Mouse (Mus musculus): ENCODE measurements around the gene Pam16. TPM values are rescaled to one million over a fixed set of nuclear protein-coding genes. Genes with fewer than 3 reads are reported as not detected.
"Not testable (repeated sequence)": the region's sequence is repeated elsewhere in the genome, so short reads cannot be mapped to it uniquely, and the experiment has no call there.

Gene Pam16
- polyA plus RNA-seq, 1 experiment = 40.4 TPM

DNA sequence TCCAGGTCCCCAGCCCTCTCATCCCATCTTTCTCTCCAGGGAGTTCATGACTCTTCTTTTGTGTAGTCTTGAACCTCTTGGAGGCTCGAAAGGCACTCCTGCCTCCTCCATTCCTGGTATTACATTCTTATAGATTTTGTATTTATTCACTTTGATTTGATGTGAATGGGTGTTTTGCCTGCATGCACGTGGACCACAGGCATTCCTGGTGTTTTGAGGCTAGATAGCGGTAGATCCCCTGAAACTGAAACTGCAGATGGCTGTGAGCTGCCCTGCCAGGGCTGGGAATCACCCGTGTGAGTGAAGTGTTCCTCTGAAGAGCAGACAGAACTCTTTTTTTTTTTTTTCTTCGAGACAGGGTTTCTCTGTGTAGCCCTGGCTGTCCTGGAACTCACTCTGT is 40.4 kb downstream of the Pam16 start:
- DNase-seq = no peak
- Histone ChIP-seq H3K4me1 (replicated peaks; ENCODE audit: control insufficient read depth, insufficient read depth, low read length) (peaks cover 22% of the 10 kb centered on the region), H3K4me3 (ENCODE audit: control insufficient read depth, insufficient read depth, low read length) (no peak overlapping the region), H3K27me3 (ENCODE audit: control insufficient read depth, insufficient read depth, low read length) (no peaks in the 10 kb centered on the region), H3K27ac (ENCODE audit: control insufficient read depth, insufficient read depth, low read length) (no peak overlapping the region), H3K36me3 (ENCODE audit: control insufficient read depth, insufficient read depth, low read length) (no peaks in the 10 kb centered on the region)
- TF ChIP-seq POLR2A (IDR thresholded peaks at IDR 0.05; ENCODE audit: control insufficient read depth, extremely low read depth, insufficient read depth, low read length, poor library complexity) (no peak), CTCF (IDR thresholded peaks at IDR 0.05; ENCODE audit: borderline replicate concordance, control insufficient read depth, extremely low read depth, insufficient read depth, low read length, poor library complexity) (no peak)
- 28% methylated on average over 5 of the region's 5 CpGs for WGBS

DNA sequence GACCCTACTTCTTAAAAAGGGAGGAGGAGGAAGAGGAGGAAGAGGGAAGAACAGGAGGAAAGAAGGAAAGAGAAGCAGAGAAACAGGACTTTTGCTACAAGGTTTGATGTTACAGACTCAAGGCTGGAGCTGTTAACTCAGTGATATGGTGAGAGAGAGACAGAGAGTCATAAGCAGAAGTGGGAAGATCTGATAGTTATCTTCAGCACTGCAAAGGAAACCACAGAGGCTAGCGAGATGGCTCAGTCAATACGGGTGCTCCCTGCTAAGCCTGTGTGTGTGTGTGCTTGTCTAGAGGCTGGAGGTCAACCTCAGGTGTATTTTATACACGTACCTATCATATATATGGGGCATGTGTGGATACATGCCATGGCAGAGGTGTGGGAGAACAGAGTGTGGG is 41.0 kb downstream of the Pam16 start:
- Histone ChIP-seq H3K27me3 (ENCODE audit: control insufficient read depth, insufficient read depth, low read length) (no peaks in the 10 kb centered on the region), H3K4me3 (ENCODE audit: control insufficient read depth, insufficient read depth, low read length) (no peak overlapping the region), H3K4me1 (replicated peaks; ENCODE audit: control insufficient read depth, insufficient read depth, low read length) (peaks cover 23% of the 10 kb centered on the region), H3K27ac (ENCODE audit: control insufficient read depth, insufficient read depth, low read length) (no peak overlapping the region), H3K36me3 (ENCODE audit: control insufficient read depth, insufficient read depth, low read length) (no peaks in the 10 kb centered on the region)
- TF ChIP-seq POLR2A (IDR thresholded peaks at IDR 0.05; ENCODE audit: control insufficient read depth, extremely low read depth, insufficient read depth, low read length, poor library complexity) = no peak
- no peak for TF ChIP-seq CTCF (IDR thresholded peaks at IDR 0.05; ENCODE audit: borderline replicate concordance, control insufficient read depth, extremely low read depth, insufficient read depth, low read length, poor library complexity)
- 1% methylated on average over 3 of the region's 3 CpGs for whole genome bisulfite sequencing
- DNase-seq = no peak

DNA sequence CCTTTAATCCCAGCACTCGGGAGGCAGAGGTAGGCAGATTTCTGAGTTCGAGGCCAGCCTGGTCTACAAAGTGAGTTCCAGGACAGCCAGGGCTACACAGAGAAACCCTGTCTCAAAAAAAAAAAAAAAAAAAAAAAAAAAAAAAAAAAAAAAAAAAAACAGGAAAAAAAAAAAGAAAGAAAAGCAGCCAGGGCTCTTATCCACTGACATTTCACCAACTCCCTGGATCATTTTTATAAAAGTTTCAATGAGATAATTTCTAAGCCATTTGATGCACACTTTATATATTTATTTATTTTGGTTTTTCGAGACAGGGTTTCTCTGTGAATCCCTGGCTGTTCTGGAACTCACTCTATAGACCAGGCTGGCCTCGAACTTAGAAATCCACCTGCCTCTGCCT is 43.6 kb downstream of the Pam16 start:
- H3K4me1 ChIP-seq (replicated peaks; ENCODE audit: control insufficient read depth, insufficient read depth, low read length) = peaks cover 24% of the 10 kb centered on the region
- not testable (repeated sequence) for H3K4me3 ChIP-seq (ENCODE audit: control insufficient read depth, insufficient read depth, low read length); DNase-seq; H3K36me3 ChIP-seq (ENCODE audit: control insufficient read depth, insufficient read depth, low read length); H3K27ac ChIP-seq (ENCODE audit: control insufficient read depth, insufficient read depth, low read length); H3K27me3 ChIP-seq (ENCODE audit: control insufficient read depth, insufficient read depth, low read length)
- 98% methylated on average over 4 of the region's 4 CpGs for WGBS

DNA sequence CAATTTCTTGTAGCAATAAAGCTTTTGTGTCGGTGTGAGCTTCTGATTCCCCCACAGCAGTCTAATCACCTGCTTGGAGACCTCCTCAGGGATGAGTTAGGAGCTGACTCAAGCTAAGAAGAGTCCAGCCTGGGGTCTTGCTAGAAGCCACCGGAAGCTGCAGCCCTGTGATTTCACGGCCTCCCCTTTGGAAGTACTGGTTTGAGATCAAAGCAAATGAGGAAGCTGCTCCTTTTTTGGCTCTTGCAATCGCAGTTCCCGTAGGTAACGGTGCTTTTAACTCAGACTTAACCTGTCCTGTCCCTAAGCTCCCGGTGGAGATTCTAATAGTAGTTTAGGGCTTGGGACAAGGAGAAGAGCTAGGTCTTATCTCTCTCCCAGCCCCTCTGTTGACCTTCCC is 46.2 kb downstream of the Pam16 start:
- 33% methylated on average over 7 of the region's 7 CpGs for WGBS
- no peak for TF ChIP-seq POLR2A (IDR thresholded peaks at IDR 0.05; ENCODE audit: control insufficient read depth, extremely low read depth, insufficient read depth, low read length, poor library complexity)
- no peak for TF ChIP-seq CTCF (IDR thresholded peaks at IDR 0.05; ENCODE audit: borderline replicate concordance, control insufficient read depth, extremely low read depth, insufficient read depth, low read length, poor library complexity)

DNA sequence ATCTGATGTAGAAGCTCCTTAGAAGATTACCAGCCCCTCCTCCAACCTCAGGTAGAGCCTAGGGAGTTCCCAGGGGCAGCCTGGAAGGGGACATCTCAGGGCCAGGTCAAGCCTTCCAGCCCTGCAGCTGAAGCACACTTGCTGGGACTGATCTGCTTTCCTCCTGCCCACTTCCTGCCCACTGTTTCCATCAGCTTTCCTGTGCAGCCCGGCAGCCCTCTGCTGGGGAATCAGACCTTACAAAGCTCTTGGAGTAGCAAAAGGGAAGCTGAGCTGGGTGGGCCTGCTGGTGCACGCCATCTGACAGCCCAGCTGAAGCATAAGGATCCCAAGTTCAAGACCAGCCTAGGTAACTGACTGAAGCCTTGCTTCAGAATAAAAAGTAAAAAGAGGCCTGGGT is 47.9 kb downstream of the Pam16 start:
- Histone ChIP-seq H3K4me3 (ENCODE audit: control insufficient read depth, insufficient read depth, low read length) (no peak overlapping the region), H3K27me3 (ENCODE audit: control insufficient read depth, insufficient read depth, low read length) (no peaks in the 10 kb centered on the region), H3K4me1 (replicated peaks; ENCODE audit: control insufficient read depth, insufficient read depth, low read length) (peaks cover 9% of the 10 kb centered on the region), H3K27ac (ENCODE audit: control insufficient read depth, insufficient read depth, low read length) (no peak overlapping the region), H3K36me3 (ENCODE audit: control insufficient read depth, insufficient read depth, low read length) (no peaks in the 10 kb centered on the region)
- no peak for TF ChIP-seq POLR2A (IDR thresholded peaks at IDR 0.05; ENCODE audit: control insufficient read depth, extremely low read depth, insufficient read depth, low read length, poor library complexity)
- TF ChIP-seq CTCF (IDR thresholded peaks at IDR 0.05; ENCODE audit: borderline replicate concordance, control insufficient read depth, extremely low read depth, insufficient read depth, low read length, poor library complexity) = no peak
- DNase-seq = no peak
- 13% methylated on average over 2 of the region's 2 CpGs for WGBS

More for the DNA sequence above, 46.2 kb downstream of the Pam16 start:
- no peaks in the 10 kb centered on the region for H3K27me3 ChIP-seq (ENCODE audit: control insufficient read depth, insufficient read depth, low read length)
- no peak overlapping the region for H3K4me3 ChIP-seq (ENCODE audit: control insufficient read depth, insufficient read depth, low read length)
- H3K36me3 ChIP-seq (ENCODE audit: control insufficient read depth, insufficient read depth, low read length) = no peaks in the 10 kb centered on the region
- H3K27ac ChIP-seq (ENCODE audit: control insufficient read depth, insufficient read depth, low read length) = no peak overlapping the region
- peaks cover 11% of the 10 kb centered on the region for H3K4me1 ChIP-seq (replicated peaks; ENCODE audit: control insufficient read depth, insufficient read depth, low read length)
- no peak for DNase-seq

DNA sequence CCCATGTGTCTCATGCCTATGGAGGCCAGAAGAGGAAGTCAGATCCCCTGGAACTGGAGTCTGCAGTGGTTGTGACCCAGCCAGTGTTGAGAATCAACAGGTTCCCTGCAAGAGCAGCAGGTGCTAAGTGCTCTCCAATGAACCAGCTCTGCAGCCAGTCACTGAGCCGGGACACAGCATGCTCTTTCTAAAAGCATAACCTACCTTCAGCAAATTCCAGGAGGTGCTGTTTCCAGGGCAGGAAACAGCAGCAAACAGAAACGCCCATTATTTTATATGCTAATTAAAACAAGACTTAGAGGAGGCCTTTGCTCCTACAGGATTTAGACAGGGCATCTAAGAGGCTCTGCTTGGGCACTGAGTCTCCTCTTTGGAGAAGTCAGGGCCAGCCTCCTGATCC is 48.8 kb downstream of the Pam16 start:
- Histone ChIP-seq H3K36me3 (ENCODE audit: control insufficient read depth, insufficient read depth, low read length) (no peaks in the 10 kb centered on the region), H3K27me3 (ENCODE audit: control insufficient read depth, insufficient read depth, low read length) (no peaks in the 10 kb centered on the region), H3K27ac (ENCODE audit: control insufficient read depth, insufficient read depth, low read length) (no peak overlapping the region), H3K4me3 (ENCODE audit: control insufficient read depth, insufficient read depth, low read length) (no peak overlapping the region), H3K4me1 (replicated peaks; ENCODE audit: control insufficient read depth, insufficient read depth, low read length) (peaks cover 9% of the 10 kb centered on the region)
- WGBS = 83% methylated on average over 2 of the region's 2 CpGs
- no peak for TF ChIP-seq CTCF (IDR thresholded peaks at IDR 0.05; ENCODE audit: borderline replicate concordance, control insufficient read depth, extremely low read depth, insufficient read depth, low read length, poor library complexity)
- no peak for TF ChIP-seq POLR2A (IDR thresholded peaks at IDR 0.05; ENCODE audit: control insufficient read depth, extremely low read depth, insufficient read depth, low read length, poor library complexity)
- no peak for DNase-seq

DNA sequence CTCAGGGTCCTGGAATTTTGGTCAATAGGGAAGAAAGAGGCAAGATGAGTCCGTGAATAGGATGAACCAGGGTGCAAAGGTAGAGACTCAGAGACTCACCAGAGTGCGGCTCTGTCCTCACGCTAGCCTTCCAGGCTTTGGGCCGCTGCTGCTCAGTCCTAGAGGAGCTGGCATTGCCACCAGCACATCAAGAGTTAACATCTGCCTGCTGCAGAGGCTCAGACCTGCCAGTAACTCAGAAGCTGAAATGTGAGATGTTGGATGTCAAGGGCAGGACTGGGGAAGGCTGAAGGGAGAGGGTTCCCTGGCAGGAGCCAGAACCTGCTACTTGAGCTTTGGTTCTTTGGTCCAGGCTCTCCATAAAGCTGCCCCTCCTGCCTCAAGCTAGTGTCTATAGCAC is 54.1 kb downstream of the Pam16 start:
- Histone ChIP-seq H3K4me3 (ENCODE audit: control insufficient read depth, insufficient read depth, low read length) (no peak overlapping the region), H3K27me3 (ENCODE audit: control insufficient read depth, insufficient read depth, low read length) (no peaks in the 10 kb centered on the region), H3K4me1 (replicated peaks; ENCODE audit: control insufficient read depth, insufficient read depth, low read length) (no peaks in the 10 kb centered on the region), H3K36me3 (ENCODE audit: control insufficient read depth, insufficient read depth, low read length) (no peaks in the 10 kb centered on the region), H3K27ac (ENCODE audit: control insufficient read depth, insufficient read depth, low read length) (no peak overlapping the region)
- 100% methylated on average over 4 of the region's 4 CpGs for WGBS
- DNase-seq = no peak
- no peak for TF ChIP-seq POLR2A (IDR thresholded peaks at IDR 0.05; ENCODE audit: control insufficient read depth, extremely low read depth, insufficient read depth, low read length, poor library complexity)
- no peak for TF ChIP-seq CTCF (IDR thresholded peaks at IDR 0.05; ENCODE audit: borderline replicate concordance, control insufficient read depth, extremely low read depth, insufficient read depth, low read length, poor library complexity)

All from thymus, adult 2 months (tissue).